Mouse (Mus musculus) erythroid progenitor cell, adult 5-6 weeks (primary cell): ENCODE measurements around the gene Traf4. TPM values are rescaled to one million over a fixed set of nuclear protein-coding genes. Genes with fewer than 3 reads are reported as not detected.
A peak's percentile ranks its signal among the peaks of the same experiment; 100 is the strongest.

Source experiments
- ATAC-seq: replicated peaks from 2 replicates; pipeline ENCODE4 v1.8.0; 2016; ENCODE audit warnings: moderate number of reproducible peaks, mild to moderate bottlenecking, moderate TSS enrichment, inconsistent platforms; ENCODE audit not compliant: poor library complexity, low FRiP score, severe bottlenecking
- total RNA-seq, 2 experiments: library from RNA; stranded (forward) in 1 of 2; stranded (reverse) in 1 of 2; fragments of 150-400 nt in 1 of 2; fragments of 186-747, 209-891 nt in 1 of 2; gene quantifications; 2 replicates each; pipeline versions ENCODE4 v1.2.3 to v1.2.4; 2015 to 2017; ENCODE audit warnings: low replicate concordance in 2 of 2

Traf4 gene
- total RNA-seq, 2 experiments from 2014 or later: 11.3 to 16.1 TPM

DNA sequence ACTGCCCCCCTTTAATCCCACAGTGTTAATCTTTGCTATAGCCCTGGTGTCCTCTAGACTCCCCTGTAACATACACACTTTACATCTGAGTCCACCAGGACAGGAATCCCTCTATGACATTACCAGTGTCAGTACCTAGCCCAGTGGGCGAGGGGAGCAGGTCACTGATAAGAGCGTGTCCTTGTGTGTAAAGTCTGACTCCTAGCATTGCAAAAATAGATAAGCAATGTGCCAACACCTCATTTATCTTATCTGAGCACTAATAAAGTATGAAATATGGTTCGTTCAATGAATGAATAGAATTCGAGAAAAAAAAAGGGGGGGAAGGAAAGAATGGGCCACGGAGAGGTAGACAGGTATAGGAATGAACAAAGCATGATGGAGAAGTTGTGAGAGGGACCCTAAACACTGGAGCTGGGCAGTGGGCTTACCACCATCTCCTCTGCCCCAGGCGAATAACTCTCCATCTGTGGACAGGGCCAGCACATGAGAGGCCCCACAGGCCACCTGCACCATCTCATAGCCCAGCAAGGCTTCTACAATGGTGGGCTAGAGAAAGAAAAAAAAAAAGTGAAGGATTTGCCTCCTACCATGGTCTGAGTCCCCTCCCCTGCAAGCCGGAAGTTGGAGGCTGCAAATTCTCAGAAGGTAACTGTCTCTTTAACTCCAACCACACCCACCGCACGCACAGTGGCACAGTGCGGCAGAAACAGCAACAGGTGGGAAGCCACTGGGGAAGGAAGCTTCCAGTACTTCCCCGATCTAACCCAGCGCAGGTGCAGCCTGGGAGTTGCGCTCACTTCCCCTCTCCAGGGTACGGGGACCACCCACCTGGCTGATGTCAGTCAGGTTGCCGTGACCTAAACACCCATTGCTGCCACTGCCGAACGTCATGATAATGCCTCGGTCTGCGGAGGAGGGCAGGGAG is 3.4 kb upstream of the Traf4 start:
- peak; percentile 60 for ATAC-seq

DNA sequence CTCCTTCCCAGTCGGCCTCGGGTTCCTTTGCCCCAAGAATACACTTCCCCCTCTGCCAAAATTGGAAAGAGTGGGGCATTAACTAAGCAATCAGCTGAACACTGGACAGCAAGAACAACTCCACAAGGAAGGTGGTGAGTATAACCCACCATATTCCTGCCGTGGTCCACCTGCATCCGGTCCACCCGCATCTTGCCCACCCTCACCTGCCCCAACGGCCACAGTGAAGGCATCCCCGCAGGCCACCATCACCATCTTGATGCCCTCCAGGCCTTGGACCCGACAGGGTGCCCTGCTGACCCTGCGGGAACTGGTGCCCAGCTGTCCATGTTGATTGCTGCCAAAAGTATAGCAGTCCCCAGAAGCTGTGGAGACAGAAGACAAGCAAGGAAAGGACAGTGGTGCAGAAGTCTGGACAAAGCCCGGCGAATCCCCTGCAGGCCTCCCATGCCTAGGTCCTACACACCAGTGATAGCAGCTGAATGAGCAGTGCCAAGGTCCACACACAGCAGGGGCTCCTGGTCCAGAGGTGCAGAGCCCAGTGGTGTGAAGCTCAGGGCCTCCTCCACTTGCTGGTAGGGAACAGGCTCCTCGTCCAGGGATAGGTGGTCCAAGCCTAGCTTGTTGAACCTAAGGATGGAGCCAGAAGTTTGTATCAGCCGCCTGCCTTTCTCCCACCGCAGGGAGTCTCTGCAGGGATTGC is 2.0 kb upstream of the Traf4 start:
- no peak for ATAC-seq

DNA sequence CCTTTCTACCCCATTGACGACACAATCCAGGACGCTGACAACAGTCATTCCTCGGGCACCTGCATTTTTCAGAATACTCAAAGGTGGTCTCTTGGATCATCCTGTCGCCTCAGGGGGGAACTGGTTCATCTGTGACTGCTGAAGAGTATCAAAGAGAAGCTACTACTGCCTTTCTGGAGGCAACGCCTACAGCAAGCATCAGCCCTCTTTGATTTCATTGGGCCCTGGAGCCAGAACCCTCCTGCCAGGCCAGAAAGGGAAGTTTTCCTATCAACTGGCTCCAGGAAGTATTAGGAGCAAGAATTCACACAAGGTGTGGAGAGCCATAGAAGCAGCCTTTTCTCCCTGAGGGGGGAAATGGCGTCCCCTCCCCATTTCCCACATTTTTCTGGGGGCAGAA is 1.3 kb upstream of the Traf4 start:
- ATAC-seq: no peak

DNA sequence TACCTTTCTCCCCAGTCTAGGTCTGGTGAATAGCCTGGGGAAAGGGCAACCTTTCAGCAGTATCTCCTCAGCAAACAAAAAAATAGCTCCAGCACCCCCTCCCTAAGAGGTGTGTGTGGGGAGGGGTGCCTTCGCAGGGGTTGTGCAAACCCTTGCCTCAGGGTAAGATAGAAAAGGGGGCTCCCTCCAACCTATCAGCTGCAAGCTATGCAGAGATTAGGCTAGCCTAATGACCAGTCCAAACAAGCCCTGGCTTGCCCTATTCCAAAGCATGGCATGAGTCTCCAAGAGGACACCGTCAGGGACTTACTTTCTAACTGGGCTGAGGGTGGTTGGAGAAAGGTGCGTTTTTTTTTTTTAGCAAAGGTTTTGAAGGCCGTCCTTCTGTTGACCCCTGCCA is 772 bp upstream of the Traf4 start:
- ATAC-seq: no peak

DNA sequence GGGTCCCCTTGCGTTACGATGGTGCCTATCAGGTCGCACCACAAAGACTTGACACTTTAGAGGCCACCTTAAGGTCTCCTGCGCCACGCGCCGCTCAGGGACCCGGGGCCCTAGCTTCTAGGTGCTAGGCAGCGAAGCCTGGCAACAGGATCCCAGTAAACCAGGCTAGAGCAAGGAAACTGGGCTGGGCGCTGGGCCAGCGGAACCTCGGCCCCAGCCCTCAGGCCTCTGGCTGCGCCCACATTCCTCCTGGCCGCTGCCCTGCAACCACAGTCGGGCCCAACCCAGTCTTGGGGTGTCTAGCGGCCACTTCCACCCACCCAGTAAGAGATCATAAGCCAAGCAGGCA is 346 bp upstream of the Traf4 start:
- ATAC-seq: peak; percentile 38

DNA sequence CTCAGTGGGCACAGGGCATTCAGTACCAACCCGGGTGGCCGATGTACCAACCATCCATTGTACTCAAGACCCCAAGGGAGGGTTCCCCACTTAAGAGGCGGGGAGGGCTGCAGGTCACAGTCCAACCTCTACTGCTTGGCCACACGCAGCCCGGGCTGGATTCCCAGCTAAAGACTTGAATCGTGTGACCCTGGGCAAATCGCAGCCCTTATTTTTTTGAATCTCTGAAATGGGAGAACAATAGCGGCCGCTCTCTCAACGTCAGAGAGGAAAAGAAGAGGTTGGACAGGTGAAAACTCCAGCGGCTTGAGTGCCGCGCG is 825 bp downstream of the Traf4 start:
- ATAC-seq: peak; percentile 8; the same call in 1 of the 2 replicates

DNA sequence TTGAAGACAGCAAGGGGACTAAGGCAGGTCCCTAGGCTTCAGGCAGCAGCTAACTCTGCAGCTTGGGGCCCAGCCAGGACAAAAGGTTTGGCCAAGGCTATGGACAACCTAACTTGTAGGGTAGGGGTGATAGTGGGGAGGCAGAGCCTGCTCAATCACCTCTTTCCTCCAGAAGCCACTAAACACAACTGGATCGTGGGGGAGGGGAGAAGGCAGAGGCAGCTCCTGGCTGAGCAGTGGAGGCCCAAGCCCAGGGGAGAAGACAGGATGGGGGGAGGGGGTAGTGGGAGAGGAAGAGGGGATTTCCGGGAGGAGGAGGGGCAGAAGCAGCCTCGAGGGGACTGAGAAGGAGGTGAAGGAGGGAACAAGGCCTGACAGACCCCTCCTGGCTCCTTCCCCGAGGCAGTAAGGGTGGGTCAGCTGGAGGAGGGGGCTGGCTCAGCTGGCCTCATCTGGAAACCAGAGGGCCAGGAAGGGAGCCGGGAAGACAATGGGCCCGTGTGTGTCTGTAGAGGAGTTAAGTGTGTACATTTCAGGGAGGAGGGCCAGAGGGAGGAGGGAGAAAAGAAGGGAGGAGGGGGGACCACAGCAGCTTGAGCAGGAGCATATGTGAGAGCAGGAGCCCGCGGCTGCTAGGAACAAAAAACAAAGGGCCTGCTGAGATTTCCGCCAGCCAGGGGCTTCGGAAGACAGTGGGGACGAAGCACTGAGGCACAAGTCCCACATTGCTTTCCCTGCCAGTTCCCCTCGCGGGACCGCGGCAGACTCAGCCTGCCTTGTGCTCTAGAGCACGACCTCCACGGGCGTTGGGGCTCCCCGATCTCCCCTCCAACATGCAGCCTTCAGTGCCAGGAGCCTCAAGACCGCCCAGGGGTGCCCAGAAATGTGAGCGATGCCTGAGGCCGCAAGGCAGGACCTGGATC is 1.4 kb downstream of the Traf4 start:
- peak; percentile 7 for ATAC-seq

DNA sequence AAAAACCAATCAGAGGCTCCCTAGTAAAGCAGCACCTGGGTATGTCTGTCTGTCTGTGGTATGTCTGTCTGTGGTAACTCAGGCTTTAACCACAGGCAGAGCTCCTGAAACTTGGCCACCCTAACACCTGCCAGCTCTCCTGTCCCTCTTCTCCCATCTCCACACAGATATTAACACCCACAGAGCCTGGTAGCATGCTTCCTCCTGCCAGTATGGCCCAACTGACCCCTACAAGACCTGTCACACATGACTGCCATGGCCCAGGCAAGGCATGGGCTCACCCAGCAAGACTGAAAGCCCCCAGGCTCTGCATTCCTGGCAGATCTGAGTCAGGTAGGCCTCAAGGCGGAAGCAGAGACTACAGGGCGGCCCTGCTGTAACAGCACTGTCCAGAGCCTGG is 2.3 kb downstream of the Traf4 start:
- no peak for ATAC-seq

DNA sequence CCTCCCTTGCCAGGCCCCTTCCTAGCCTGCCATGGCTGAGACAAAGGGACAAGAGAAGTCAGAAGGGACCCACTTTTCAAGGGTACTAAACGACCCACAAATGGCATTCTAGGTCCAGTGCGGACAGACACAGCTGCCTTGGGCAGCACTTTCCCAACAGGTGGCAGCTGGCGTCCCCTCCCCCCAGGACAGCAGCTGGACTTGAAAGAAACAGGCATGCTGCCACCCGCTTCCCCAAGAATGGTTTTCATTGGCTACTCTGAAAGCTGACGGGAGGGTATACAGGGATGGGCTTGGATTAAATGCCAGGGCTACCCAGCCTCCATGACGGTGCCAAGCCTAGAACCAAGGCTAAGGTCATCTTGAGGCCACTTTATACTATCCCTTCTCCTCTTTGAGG is 2.9 kb downstream of the Traf4 start:
- no peak for ATAC-seq

DNA sequence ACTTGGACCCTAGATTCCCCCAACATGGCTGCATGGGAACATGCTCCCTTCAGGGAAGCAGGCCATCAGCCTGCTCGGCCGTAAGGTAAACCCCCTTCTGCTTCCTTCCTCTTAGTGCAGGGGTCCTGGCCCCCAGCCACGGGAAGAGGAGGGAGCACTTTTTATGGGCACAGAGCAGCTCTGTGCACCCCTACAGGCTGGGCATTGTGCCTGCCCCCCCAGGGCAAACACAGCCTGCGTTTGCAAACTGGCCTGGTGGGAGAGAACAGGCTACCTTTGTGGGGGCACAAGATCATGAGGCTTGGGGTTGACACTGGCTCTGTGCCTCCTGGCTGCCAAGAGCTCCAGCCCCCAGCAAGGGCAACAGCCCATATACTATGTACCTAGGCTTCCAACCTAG is 3.4 kb downstream of the Traf4 start:
- ATAC-seq: no peak

DNA sequence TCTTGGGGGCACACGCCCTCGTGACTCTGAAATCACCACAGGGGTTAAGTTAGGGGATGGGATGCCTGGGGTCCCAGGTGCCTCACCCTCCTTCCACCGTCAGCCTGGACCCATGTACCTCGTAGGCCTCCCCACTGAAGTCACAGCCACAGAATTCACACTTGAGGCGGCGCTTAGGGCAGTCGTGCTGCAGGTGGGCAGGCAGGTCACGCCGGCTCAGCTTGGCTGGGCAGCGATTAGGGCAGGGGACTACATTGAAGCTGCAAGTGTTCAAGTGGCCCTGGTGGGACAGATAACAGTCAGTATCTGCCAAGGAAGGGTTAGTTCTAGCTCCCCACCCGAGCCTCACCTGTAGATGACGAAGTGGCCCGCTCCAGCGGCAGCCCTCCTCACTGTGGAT is 4.2 kb downstream of the Traf4 start:
- ATAC-seq: no peak

DNA sequence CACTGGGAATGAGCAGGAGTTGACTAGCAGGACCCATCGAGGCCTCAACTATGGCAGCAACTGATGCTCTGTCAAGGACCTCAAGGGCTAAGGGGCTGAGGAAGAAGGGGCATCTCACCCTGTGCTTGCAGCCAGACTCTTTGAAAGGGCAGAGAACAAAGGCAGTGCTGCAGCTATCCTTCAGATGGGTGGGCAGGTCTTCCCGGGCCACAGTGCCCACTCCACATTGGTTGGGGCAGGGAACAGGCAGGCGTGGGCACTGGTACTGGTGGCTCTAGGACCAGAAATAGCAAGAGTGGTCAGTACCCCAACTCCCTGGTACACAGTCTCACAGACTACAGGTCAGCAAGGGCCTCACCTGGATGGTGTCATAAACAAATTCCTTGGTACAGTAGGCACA is 4.7 kb downstream of the Traf4 start:
- ATAC-seq: no peak

DNA sequence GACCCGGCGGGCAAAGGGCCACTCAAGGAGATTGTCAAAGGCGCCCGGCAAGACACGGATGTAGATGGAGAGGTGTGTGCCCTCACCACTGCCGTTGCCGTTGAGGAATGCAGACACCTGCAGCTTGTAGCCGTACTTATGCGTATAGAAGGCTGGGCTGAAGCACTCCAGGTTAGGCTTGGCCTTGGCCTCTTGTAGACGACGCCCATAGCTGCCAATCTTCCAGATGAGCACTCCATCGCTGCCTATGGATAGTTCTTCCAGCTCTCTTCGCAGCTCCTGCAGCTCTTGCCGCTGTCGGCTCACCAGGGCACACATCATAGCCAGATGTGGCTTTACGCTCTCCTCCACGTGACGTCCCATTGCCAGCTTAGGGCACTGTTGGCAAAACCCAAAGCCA is 5.2 kb downstream of the Traf4 start:
- no peak for ATAC-seq

DNA sequence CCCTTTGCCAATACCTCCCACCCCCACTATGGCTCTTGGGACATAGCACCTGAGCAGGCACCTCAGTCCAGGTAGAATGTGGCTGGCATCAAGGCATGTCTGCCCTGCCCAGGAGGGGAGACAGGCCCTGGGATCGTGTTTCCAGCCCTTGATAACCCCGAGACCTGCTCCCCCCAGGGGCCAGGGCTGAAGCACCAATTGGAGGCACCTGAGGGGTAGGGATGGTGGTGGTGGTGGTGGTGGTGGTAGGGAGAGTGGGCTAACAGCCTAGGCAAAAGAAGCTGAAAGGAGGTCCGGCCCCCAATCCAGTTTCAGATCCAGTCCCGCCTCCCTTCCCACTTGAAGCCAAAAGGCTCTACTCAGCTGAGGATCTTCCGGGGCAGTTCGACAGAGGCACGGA is 5.8 kb downstream of the Traf4 start:
- ATAC-seq: no peak

DNA sequence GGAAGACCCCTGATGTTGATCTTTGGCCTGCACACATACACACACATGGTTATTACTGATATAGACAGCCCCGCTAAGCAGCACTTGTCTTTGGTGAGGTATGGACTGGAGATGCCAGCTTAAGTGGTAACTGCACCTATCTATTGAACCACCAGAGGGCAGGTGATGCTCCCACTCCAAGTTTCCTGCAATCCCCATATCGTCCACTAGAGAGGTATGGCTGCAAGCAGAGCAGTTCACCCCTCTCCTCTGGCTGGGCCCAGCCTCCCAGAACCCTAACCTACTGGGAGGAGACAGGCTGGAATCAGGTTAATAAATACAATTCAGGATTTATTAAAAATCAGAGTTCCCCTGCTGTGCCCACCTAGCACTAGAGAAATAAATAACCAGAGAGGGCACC is 6.3 kb downstream of the Traf4 start:
- peak; percentile 95 for ATAC-seq

DNA sequence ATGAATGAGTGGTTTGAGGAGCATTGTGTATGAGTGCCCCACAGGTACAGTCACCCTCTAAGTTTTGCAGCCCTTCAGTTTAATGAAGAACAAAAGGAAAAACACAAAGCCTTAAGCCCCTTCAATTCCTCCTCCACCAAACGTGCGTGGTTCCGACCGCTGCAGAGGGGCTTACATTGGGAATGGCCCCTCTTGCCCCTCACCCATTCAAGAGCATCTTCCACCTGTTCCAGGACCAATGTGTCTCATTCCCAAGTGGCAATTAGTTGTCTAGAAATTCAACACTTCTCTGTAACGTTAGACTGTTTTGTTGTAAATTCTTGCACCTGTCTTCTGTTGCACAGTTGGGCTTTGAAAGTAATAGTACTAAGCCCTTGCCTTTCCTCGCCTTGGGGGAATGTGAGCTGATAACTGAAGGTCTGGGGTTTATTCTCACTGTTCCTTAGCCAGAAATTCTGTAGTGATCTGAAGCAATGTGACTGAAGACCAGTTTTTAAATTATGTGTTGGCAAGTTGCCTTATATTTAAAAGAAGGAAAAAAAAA is 9.2 kb downstream of the Traf4 start:
- no peak for ATAC-seq

DNA sequence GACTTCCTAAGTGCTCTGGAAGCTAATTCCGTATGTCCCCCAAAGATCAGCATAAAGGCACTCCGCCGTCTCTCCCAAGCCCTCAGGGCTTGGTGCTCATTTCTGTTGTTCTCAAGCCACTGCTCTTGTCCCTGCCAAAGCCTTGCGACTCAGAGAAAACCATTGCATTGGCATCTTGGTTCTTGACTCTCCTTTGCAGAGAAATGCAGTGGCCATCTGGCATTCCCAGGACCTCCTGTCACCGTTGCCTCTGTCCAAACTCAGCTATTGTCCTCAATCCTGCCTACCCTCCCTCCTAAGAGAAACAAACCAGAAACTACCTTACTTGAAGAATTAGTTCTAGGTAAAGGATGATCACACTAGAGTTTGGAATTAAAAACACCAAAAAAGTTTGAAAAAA is 9.7 kb downstream of the Traf4 start:
- ATAC-seq: no peak

DNA sequence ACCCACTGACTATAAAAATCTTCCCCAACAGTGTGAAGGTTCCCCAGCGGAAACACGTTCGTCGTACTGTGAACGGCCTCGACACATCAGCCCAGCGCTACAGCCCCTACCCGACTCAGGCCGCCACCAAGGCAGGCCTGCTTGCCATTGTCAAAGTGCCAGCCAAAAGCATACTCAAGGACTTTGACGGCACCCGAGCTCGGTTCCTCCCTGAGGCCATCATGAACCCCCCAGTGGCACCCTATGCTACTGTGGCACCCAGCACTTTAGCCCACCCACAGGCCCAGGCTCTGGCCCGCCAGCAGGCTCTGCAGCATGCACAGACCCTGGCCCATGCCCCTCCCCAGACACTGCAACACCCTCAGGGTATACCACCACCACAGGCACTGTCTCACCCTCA is 11.6 kb downstream of the Traf4 start:
- ATAC-seq: 0 out of 2 replicates have a peak, but pooled peaks have one; percentile 11

DNA sequence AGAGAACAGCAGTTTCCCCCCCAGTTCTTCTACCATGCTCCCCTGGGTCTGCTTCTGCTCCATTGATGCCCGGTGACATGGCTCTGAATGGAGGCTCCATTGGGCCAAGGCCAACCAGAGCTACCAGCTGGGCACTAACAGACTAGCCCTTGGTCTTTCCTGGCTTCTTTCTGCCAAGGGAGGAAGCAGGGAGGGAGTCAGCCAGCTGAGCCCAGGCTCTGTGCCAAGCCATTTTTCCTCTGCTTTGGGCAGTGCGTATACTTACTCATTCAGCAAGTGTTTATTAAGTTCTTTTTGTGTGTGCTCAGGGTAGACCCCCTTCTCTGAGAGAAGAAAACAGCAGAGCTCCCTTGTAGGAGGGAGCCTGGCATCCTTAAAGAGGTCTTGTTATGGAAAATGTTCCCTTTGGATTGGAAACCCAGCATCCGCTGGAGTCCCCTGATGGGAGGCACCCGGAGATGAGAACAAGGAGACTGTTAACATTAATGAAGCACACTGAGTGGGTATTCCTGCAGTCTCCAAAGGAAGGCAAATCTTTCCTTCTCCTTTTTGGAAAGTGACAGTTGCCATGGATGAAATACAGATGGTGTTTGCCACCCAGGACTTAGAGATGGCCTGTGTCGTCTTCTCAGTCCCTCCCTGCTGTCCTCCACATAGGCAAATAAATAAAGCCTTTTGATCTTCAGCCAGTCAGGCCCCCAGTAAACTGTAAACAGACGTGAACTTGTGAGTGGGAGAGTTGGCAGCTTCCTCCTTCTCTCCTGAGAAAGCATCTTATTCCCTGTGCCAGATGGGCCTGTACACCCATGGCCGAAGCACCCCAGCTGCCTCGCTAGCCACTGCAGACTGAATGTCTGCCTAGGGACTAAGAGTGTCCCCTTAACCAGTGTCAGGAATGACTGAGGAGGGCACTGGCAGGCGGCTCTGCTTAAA is 12.8 kb downstream of the Traf4 start:
- ATAC-seq: no peak
